Mouse (Mus musculus): ENCODE measurements around the gene Mrtfa.

- no peak for TF ChIP-seq CTCF (IDR thresholded peaks at IDR 0.05; ENCODE audit: borderline replicate concordance, extremely low read depth, insufficient read depth, insufficient read length)
- TF ChIP-seq POLR2A (IDR thresholded peaks at IDR 0.05; ENCODE audit: borderline replicate concordance, extremely low read depth, insufficient read depth, insufficient read length, poor library complexity, severe bottlenecking), result peak; percentile 83
Observed at GRCm38 (mm10) chr15:81190630-81191178, at the start of gene Mrtfa.
